Mouse (Mus musculus) limb, embryonic 14.5 days (tissue): Measurements from ENCODE around the gene Son. TPM values are rescaled to one million over a fixed set of nuclear protein-coding genes. Genes with fewer than 3 reads are reported as not detected.

Source experiments
- ATAC-seq: fragments of 200-750 bp; cut with Nextera tagmentation; 2 replicates; pipeline ENCODE4 v1.8.0; 2017; ENCODE audit warnings: low read depth, moderate number of reproducible peaks, moderate TSS enrichment; ENCODE audit not compliant: low FRiP score
- DNase-seq: peaks from one replicate; pipeline ENCODE4 v3.0.0-alpha.2; 2015; ENCODE audit warnings: low spot score
- H3K27ac ChIP-seq: fragments of 300-500 bp; sonication (generic); replicated peaks from 2 replicates; pipeline ENCODE4 v1.5.1; 2014; ENCODE audit warnings: low read depth, mild to moderate bottlenecking, low read length, moderate library complexity, mixed read lengths
- H3K27me3 ChIP-seq: fragments of 300-500 bp; sonication (generic); 2 replicates; pipeline ENCODE4 v1.6.1; 2014; ENCODE audit warnings: low read length, mixed read lengths; ENCODE audit not compliant: control insufficient read depth, insufficient read depth
- H3K36me3 ChIP-seq: fragments of 300-500 bp; sonication (generic); 2 replicates; pipeline ENCODE4 v1.6.1; 2014; ENCODE audit warnings: mild to moderate bottlenecking, low read length, moderate library complexity, mixed read lengths; ENCODE audit not compliant: control insufficient read depth, insufficient read depth
- H3K4me1 ChIP-seq: fragments of 300-500 bp; sonication (generic); 2 replicates; pipeline ENCODE4 v1.6.1; 2014; ENCODE audit warnings: antibody characterized with exemption, low read length, mixed read lengths; ENCODE audit not compliant: control insufficient read depth, insufficient read depth
- H3K4me2 ChIP-seq: fragments of 300-500 bp; sonication (generic); replicated peaks from 2 replicates; pipeline ENCODE4 v1.6.1; 2014; ENCODE audit warnings: low read depth, mild to moderate bottlenecking, low read length, moderate library complexity; ENCODE audit not compliant: severe bottlenecking
- H3K4me3 ChIP-seq: fragments of 300-500 bp; sonication (generic); replicated peaks from 2 replicates; pipeline ENCODE4 v1.5.1; 2014; ENCODE audit warnings: low read length
- H3K9ac ChIP-seq: fragments of 300-500 bp; sonication (generic); 2 replicates; pipeline ENCODE4 v1.6.1; 2014; ENCODE audit warnings: mild to moderate bottlenecking, low read depth, low read length, moderate library complexity; ENCODE audit not compliant: severe bottlenecking
- H3K9me3 ChIP-seq: fragments of 300-500 bp; sonication (generic); 2 replicates; pipeline ENCODE4 v1.6.1; 2016; ENCODE audit warnings: low read length; ENCODE audit not compliant: control insufficient read depth
- POLR2A ChIP-seq: fragments of 200-500 bp; IDR thresholded peaks from 2 replicates; pipeline ENCODE4 v1.8.0; 2012; ENCODE audit warnings: inconsistent platforms, mild to moderate bottlenecking, moderate library complexity, borderline replicate concordance; ENCODE audit not compliant: insufficient read depth, insufficient read length; ENCODE audit errors: extremely low read depth
- WGBS: fragments of 180-500 bp; shearing (Covaris S2); extraction: QIAGEN DNeasy Blood & Tissue Kit; methylation state at CpG from one replicate; pipeline ENCODE4 v1.1.7; 2014; 5-methylcytosine and 5-hydroxymethylcytosine counted together
- polyA plus RNA-seq, 2 experiments: library from polyadenylated mRNA; depleted of rRNA in 1 of 2; stranded (reverse) in 1 of 2; unstranded in 1 of 2; fragments of >200 nt; fragmentation: Nextera tagmentation in 1 of 2; extraction: Ambion mirVana in 1 of 2; gene quantifications; 2 replicates each; pipeline versions ENCODE4 v1.2.1 to v1.2.3; 2012 to 2014

Son gene
- polyA plus RNA-seq, 2 experiments = 180 to 354 TPM

GRCm38 (mm10) chr16:91704603-91705340 is 57.5 kb downstream of the Son start:
- Histone ChIP-seq H3K27me3 (no peaks in the 10 kb centered on the region), H3K9ac (no peak overlapping the region), H3K9me3 (no peaks in the 10 kb centered on the region), H3K4me2 (no peak overlapping the region), H3K4me3 (no peak overlapping the region), H3K4me1 (no peaks in the 10 kb centered on the region), H3K36me3 (peaks cover 43% of the 10 kb centered on the region), H3K27ac (no peak overlapping the region)
- ATAC-seq = no peak
- TF ChIP-seq POLR2A = no peak
- no peak for DNase-seq
- 81% methylated on average over 14 of the region's 14 CpGs for WGBS

GRCm38 (mm10) chr16:91710241-91710640 is 62.9 kb downstream of the Son start:
- H3K9me3 ChIP-seq = no peaks in the 10 kb centered on the region
- ATAC-seq (no peak), DNase-seq (no peak)
- H3K4me2 ChIP-seq = no peak overlapping the region
- no peaks in the 10 kb centered on the region for H3K27me3 ChIP-seq
- H3K4me3 ChIP-seq = no peak overlapping the region
- H3K36me3 ChIP-seq = peaks cover 53% of the 10 kb centered on the region
- TF ChIP-seq POLR2A = no peak
- 87% methylated on average over 7 of the region's 7 CpGs for WGBS
- H3K27ac ChIP-seq = no peak overlapping the region
- H3K9ac ChIP-seq = no peak overlapping the region
- H3K4me1 ChIP-seq = no peaks in the 10 kb centered on the region

DNA sequence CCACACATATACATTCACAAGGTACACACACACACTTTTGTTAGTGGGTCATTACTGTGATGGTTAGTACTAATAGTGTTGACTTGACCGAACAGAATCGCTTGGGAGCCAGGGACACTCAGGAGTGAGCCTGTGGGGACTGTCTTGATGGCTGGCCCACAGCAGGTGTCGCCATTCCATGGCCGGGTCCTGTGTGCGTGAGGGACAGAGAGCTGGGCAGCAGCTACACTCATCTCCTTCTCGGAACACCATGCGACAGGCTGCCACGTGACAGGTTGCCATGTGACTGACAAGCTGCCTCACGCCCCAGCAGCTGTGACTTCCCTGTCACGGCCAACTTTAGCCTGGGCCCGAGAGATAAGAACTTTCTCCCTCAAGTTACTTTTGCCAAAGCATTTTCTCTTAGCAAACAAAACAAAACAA is 69.6 kb downstream of the Son start:
- H3K27ac ChIP-seq = no peak overlapping the region
- H3K4me3 ChIP-seq = no peak overlapping the region
- no peak overlapping the region for H3K4me2 ChIP-seq
- H3K27me3 ChIP-seq = no peaks in the 10 kb centered on the region
- H3K36me3 ChIP-seq = peaks cover 37% of the 10 kb centered on the region
- H3K4me1 ChIP-seq = no peaks in the 10 kb centered on the region
- TF ChIP-seq POLR2A = no peak
- no peak overlapping the region for H3K9ac ChIP-seq
- DNase-seq = no peak
- 0 out of 2 replicates have a peak, but pooled peaks have one; percentile 37 for ATAC-seq
- WGBS = 88% methylated on average over 11 of the region's 11 CpGs
- H3K9me3 ChIP-seq = no peaks in the 10 kb centered on the region

DNA sequence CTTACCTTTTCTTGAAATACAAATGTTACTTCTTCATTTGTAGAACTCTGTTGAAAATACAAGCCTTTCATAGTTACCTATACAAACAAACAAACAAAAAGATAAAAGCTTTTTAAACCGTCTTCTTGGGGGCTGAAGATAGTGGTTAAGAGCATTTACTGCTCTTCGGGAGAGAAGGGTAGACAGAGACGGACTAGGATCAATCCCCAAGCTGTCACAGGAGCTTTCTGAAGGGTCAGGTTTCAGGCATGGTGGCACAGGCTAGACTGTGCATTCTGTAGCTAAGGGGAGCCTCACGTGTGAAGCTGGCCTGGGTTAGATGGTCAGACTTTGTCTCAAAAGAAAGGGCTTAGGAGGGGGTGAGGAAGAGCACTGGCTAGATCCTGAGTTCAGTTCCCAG is 70.1 kb downstream of the Son start:
- H3K36me3 ChIP-seq = peaks cover 32% of the 10 kb centered on the region
- TF ChIP-seq POLR2A = no peak
- WGBS = 83% methylated on average over 4 of the region's 4 CpGs

GRCm38 (mm10) chr16:91724247-91724646 is 76.9 kb downstream of the Son start:
- ATAC-seq (no peak), DNase-seq (peak; percentile 6)
- H3K9ac ChIP-seq = no peak overlapping the region
- 58% methylated on average over 3 of the region's 3 CpGs for WGBS
- no peaks in the 10 kb centered on the region for H3K9me3 ChIP-seq
- H3K4me2 ChIP-seq = no peak overlapping the region
- H3K36me3 ChIP-seq = peaks cover 6% of the 10 kb centered on the region; the same call in 1 of the 2 replicates
- peaks cover 15% of the 10 kb centered on the region for H3K4me1 ChIP-seq
- no peaks in the 10 kb centered on the region for H3K27me3 ChIP-seq
- no peak for TF ChIP-seq POLR2A
- no peak overlapping the region for H3K27ac ChIP-seq
- no peak overlapping the region for H3K4me3 ChIP-seq

More for the DNA sequence above, 70.1 kb downstream of the Son start:
- no peaks in the 10 kb centered on the region for H3K4me1 ChIP-seq
- H3K4me3 ChIP-seq = no peak overlapping the region
- no peak overlapping the region for H3K27ac ChIP-seq
- ATAC-seq (no peak), DNase-seq (no peak)
- H3K27me3 ChIP-seq = no peaks in the 10 kb centered on the region
- no peak overlapping the region for H3K4me2 ChIP-seq
- H3K9me3 ChIP-seq = no peaks in the 10 kb centered on the region
- H3K9ac ChIP-seq = no peak overlapping the region
